Mouse (Mus musculus) retina, adult 2 months (tissue): ENCODE measurements around the gene Exoc4.
A peak's percentile ranks its signal among the peaks of the same experiment; 100 is the strongest.

Experiments used
- DNase-seq: peaks from one replicate; pipeline ENCODE4 v3.0.0-alpha.2; 2012; ENCODE audit warnings: low read depth, low spot score

Gene Exoc4

GRCm38 (mm10) chr6:33866901-33867580 is 618.2 kb downstream of the Exoc4 start:
- DNase-seq: no peak

DNA sequence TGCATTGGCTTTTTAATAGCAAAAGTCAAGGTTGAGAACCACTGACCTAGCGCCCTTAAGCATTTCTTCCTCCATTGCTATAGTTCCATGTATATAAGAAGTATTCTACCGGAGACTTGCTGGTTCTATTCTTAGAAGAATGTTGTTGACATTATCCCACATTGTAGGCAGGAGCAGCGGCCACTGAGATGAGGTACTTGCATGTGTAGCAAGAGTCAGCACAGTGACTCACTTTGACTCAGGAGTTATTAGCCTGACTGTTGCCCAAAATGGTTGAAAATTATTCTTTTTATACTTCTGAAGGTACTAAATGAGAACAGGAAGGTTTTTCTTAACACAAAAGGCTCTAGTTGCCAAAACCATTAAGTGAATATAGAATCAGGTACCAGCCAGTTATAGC is 620.4 kb downstream of the Exoc4 start:
- DNase-seq: no peak

GRCm38 (mm10) chr6:33870468-33871142 is 621.7 kb downstream of the Exoc4 start:
- no peak for DNase-seq

DNA sequence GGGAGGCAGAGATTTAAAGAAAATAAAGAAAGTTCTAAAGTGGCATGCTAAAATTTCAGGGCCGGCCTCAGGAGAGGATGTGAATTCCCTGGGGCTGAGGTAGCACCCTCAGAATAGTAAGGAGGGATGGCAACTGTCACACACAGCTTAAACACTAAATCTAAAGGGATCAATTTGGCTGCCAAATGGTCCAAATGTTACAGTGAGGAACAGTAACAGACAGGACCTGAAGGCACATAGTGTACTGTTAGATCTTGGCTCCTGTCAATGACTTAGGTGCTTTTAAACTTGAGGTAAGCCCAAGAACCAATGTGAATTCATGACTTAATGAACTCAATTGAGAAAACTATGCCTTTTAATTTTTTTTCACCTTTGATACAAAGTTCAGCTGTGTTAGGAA is 622.4 kb downstream of the Exoc4 start:
- DNase-seq: no peak

DNA sequence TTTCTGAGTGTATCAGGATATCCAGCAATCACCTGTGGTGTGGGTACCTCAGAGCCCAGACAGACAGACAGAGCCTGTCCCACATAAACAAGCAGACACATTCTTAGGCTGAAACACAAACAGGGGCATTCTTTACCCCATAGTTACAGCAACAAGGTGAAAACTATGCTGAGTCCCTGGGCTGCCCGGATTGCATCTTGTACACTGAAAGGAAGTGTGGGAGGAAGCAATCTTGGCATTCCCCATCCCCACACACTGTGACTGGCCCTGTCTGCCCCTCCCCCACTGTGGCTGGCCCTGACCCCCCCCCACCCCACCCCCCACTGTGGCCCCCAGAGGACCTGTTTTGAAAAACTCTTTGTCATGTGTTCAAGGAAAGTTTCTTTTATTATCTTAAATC is 623.3 kb downstream of the Exoc4 start:
- DNase-seq: no peak

DNA sequence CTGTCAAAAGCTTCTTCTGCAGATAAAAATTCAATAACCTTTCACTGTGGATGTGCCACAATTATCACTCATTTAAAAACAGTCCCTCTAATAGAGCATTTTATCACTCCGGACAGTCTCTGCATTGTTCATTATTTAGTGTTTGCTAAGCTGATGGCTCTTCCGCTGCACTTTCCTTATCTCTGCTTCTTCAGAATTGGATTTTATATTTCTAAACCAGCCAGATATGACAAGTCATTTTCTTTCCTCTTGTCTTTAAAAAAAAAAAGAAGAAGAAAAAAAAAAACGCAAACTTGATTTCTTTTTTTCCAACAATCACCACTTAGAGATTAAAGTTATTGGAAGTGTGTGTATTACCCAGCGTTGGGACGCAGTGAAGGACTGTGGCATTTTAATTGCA is 624.1 kb downstream of the Exoc4 start:
- DNase-seq: no peak

GRCm38 (mm10) chr6:33874291-33875014 is 625.6 kb downstream of the Exoc4 start:
- DNase-seq: no peak

GRCm38 (mm10) chr6:33884141-33884683 is 635.3 kb downstream of the Exoc4 start:
- no peak for DNase-seq

DNA sequence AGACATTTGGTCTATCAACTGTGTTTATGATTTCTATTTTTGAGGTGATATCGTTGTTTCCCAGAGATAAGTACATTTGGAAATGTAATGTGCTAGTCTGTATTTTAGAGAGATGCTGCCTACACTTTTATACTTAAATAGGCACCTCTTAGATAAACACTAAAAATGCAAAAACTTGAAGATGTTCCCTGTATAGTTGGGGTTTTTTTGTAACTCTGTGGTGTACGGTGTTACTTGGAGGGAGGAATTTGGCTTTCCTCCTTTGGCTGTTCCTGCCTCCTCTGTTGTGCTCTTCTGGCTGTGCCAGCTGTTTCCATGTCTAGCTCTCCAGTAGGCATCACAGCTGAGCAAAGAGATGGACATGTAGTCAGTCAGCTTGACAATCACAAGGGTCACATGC is 638.1 kb downstream of the Exoc4 start:
- no peak for DNase-seq

GRCm38 (mm10) chr6:33890926-33891325 is 642.0 kb downstream of the Exoc4 start:
- DNase-seq: no peak

- DNase-seq: no peak
Observed at GRCm38 (mm10) chr6:33892142-33892541, 643.3 kb downstream of the Exoc4 start.

- no peak for DNase-seq
Observed at GRCm38 (mm10) chr6:33899973-33900372, 651.1 kb downstream of the Exoc4 start.

DNA sequence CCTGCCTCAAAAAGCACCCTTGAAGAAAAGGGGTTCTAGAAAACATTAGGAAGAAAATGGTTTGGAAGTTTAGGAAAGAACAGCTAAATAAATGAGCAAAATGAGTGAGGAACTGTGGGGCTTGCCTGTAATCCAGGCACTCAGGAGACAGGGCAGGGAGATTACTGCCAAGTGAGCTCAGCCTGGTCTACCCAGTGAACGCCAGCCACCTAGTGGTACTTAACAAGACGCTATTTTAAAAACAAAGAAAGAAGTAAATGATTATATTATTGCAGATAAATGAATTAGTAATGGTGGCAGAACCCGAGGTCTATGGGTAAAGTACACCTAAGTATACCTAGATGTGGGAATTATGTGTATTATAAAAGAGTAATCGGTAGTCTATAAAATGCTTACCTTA is 651.7 kb downstream of the Exoc4 start:
- DNase-seq: no peak

DNA sequence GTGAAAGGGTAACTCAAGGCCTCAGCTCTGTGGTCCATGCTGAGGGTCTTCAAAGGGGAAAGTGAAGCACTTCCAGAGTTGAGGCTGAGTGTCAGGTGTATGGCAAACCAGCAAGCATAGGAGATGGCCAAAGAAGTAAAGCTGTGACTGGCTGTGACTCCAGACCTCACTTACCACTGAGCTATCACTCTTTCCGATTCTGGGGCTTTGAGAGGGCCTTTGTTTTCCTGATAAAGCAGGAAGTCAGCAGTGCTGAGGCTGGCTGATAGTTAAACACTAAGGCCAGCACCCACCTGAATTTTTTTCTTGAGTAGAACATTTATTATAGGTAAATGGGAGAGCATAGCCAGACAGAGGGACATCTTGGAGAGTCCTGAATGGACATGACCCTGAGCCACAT is 656.2 kb downstream of the Exoc4 start:
- DNase-seq: no peak

GRCm38 (mm10) chr6:33910671-33911070 is 661.8 kb downstream of the Exoc4 start:
- DNase-seq: no peak

DNA sequence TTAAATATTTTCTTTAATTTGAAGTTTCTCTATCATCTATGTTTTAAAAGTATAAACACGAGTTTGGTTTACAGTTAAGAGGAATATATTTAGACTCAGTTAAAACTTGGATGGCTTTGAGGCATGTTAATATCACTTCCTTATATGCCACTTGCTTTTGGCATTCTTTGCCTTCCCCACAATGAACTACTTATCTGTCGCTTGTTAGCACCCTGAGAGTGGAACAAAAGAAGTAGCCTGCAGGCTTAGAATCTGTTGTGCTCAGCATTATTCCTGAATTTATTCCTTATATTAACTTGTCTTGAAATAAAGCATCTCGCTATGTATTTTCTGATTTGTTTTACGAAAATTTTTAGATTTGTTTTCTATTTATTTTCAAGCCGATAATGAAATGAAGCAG is 664.2 kb downstream of the Exoc4 start:
- DNase-seq: no peak

DNA sequence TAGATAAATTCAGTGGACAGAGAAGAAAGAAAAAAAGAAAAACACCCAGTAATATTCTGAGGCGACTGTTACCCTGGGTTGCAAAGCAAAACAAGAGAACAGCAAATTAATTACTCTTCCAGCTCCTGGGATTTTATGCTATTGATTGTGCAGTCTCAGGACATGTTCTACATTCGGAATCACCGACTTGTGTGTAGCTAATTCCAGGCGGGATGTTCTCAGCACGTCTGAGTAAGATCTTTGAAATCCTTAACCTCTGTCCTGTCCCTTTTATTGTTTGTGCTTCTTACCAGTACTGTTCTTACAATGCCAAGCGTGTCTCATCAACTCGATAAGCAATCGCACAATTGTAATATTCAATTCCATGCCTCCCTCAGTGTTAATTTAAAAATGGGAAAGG is 664.6 kb downstream of the Exoc4 start:
- DNase-seq: no peak

DNA sequence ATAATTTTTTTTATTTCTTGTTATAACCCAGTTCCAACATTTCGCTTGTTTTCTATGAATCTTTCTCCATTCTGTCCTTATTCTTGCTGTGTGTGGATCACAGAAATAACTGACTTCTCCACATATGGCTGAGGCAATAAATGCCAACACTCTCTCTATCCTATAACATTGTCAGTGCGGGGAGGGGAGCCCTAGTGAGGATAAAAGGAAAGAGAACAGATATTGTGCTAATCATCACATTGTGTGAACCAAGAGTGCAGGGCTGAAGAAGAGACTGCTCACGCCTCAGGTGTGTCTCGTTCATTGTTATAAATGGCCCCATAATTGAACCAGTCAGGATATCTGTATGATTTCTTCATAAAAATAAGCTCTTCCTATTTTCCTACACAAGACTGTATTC is 665.1 kb downstream of the Exoc4 start:
- no peak for DNase-seq

- DNase-seq: no peak
Observed at GRCm38 (mm10) chr6:33923571-33923970, 674.7 kb downstream of the Exoc4 start.

GRCm38 (mm10) chr6:33924888-33925287 is 676.0 kb downstream of the Exoc4 start:
- no peak for DNase-seq

DNA sequence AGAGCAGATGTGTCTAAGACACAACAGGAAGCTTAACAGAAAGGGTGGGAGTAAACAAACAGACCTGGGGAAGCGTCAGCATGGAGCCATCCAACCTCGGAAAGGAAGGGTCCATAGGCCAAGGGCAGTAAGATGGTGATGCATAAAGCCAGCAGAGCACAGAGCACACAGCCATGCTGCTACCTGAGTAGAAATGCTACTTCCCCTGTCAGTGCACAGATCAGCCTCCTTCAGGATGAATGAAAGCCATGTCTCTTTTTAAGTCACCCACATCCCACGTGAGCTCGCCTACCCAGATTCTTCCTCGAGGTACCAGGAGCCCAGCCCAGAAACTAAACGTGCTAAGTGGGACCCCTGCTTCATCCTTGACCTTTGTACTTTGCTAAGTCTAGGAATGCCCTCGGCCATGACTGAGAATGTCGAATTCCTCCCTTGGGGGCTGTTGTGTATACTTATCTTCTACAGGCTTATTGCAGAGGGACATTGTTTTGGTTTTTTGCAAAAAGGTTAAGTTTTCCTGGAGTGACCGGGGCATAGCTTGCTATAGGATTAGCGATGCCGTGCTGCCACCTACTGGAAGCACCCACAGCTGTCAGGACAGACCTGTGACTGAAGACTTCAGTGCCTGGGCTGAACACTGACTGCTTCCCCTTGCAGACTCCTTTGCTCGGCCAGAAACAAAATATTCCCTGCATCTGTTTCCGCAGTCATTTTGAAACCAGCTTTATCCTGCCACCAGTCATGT is 680.6 kb downstream of the Exoc4 start:
- peak; percentile 55 for DNase-seq
